Mouse (Mus musculus) left cerebral cortex, postnatal 4 days (tissue): ENCODE measurements around the gene Glis3. TPM values are rescaled to one million over a fixed set of nuclear protein-coding genes. Genes with fewer than 3 reads are reported as not detected.

Experiments used
- DNase-seq: peaks from one replicate; pipeline ENCODE4 v3.0.0-alpha.2; 2022
- intact Hi-C: fragments of 180-260 bp; cut with DNase I; formaldehyde crosslinking; loops from one replicate; pipeline ENCODE4 v1.15.1; 2025
- total RNA-seq, 2 experiments: library from RNA; stranded (reverse); gene quantifications; 2 replicates each; pipeline ENCODE4 v1.2.3; 2021

Glis3 gene
- total RNA-seq, 2 experiments from 2014 or later: 6.6 to 10.8 TPM

DNA sequence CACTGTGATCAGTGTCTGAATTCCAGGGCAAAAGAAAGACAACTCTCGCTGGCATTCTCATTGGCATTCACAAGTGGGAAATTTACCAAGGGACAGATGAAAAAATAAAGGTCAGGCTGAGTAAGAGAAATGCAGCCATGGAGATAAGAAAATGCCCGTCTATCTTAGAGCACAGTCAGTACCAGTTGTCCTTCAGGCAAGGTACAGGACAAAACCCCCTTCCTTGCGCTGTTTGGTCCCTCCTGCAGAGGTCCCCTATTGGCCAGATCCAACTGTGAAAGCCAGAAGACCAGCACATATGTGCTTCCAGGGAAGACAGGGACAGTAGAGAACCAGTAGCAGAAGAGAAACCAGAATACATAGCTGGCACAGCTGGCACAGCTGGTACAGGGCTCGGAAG lies 79.0 kb downstream of the Glis3 start:
- intact Hi-C loops: no loop called here
- DNase-seq: no peak

DNA sequence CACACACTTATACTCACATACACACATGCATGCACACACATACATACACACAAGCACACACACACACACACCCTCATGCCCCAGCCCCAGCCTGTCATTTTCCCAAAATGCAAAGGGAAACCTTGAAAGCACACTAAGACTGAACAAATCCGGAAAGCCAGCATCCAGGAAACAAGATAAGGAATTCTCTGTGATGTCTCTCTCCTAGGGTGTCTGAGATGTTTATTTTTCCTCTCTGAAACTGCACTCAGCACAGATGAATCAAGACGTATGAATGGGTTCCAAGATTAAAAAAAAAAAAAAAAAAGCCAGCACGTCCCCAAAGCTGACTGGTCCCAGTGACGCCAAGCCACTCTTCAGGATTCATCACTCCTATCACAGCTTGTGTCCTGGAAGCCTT lies 85.7 kb downstream of the Glis3 start:
- intact Hi-C loops: no loop called here

DNA sequence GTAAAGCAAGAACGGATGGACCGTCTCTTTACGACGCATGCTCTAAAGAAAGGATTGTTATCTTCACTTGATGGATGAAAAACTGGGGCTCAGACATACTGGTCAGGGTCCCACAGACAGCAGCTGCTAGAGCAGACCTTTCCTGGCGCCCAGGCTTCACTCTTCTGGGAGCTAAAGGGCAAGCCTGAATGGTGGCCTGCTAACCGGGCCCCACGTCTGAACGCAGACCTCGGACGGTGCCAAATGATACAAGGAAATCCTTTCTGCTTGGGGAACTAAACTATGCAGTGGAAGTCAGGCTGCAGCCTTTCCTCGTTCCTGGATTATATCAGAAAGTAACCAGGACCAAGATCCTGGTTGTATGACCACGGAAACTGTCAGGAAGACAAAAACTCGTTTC lies 86.9 kb downstream of the Glis3 start:
- no peak for DNase-seq
- intact Hi-C loops: no loop called here

More for the DNA sequence above, 85.7 kb downstream of the Glis3 start:
- DNase-seq: no peak

DNA sequence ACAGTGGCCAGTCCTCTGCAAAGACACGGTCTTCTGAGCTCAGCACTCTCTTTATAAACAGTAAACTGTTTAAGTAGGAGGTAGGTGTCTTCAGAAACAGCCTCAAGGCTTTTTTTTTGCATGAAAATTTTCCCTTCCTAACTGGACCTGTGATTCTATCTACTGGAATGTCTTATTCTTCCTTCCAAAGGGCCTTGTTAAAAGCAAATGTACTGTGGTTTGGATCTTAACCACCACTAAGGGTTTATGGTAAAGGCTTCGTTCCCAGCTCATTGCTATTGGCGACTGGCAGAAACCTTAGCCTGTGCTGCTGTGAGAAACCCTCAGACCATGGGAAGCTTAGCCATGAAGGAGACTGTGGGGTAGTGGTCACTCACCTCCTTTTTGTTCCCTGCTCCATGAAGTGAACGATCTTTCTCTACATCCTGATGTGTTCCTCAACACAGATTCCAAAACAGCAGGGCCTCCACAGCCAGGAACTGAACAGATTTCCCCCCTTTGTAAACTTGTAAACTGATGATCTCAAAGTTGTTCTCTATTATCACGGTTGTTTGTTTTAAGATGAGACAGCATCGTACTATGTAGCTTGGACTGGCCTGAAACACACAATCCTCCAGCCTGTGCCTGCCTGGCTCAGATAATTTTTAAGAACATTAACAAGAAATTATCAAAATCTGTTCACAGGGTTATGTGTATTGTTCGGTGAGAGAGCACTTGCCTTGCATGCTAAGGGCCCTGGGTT lies 88.0 kb downstream of the Glis3 start:
- intact Hi-C loops: no loop called here
- no peak for DNase-seq

DNA sequence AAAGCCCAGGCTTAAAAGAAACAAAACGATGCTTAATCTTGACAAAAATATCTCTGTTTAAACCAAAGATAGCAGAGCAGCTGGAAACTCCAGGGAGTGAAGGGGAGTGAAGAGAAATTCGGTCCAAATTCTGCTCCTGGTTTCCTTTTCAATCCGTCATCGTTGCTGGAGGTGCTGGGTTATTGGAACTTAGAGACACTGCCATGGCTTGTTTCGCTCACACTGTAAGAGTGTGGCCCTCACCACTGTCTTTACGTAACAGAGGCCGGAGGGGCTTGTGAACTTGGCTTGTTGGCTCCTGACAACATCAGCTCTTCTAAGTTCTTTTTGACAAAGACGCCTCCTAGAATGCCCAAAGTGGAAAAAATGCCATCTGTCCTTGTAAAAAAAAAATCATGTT lies 99.4 kb downstream of the Glis3 start:
- intact Hi-C loops: no loop called here
- no peak for DNase-seq

DNA sequence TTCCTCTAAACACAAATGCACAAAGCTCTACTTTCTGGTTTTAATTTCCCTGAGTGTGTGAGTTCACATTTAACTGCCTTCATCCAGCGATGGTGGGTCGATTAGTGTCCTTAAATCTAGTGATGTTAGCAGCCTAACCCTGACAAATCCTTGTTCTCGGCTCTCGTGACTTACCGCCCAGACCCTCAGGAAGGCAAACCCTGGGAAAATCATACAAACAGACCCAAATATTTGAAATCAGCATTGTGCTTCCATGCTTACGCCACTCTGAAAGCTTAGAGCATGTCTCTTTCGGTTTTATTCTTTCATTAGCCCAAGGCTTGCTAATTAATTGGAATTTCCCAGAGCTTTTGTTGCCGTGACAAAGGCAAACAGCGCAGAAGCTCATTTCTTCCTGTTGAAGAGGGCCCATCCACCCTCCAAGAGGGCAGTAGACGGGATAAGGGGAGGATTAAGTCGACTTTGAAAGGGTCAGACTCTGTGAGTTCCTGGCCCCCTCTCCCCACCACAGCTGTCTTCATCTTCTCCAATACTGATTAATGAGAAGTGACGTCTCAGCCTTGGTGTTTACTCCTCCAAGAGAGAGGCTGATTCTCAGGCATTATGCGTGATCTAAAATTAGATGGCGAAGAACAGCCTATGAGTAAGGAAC lies 100.0 kb downstream of the Glis3 start:
- peak; percentile 9 for DNase-seq
- intact Hi-C loops: no loop called here

DNA sequence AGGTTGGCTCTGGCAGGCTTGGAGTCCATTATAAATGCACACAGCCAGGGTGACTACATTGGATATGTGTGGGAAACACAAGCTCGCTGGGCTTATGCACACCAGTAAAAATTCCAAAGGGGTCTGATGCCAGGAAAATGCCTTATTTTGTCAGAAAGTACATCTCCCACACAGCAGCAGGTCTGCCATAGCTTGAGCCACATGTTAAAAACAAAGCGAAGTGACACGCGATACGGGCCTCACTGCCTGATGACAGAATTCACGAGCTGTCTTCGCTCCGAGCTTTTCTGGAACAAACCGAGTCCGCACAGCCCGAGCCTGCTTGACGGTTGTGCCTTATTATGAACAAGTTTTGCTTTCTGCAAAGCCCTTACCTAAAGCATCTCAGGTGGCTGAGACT lies 102.9 kb downstream of the Glis3 start:
- no peak for DNase-seq

DNA sequence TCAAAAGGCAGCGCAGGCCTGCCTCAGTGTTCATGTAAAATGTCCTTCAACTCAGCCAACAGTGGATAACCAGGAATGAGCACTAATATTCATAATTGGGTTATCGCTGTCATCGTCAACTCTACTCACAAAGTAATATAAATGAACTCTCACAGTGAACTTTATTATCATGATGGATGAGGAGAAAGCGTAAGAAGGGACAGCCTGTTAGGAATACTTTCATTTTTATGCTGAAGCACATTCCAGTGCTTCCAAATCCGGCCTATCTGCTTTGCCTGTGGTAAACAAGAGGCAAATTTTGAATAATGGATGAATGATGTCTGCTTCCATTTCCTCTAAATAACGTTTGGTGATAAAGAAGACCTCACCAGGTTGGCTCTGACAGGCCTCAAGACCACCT lies 103.3 kb downstream of the Glis3 start:
- intact Hi-C loops: no loop called here
- DNase-seq: no peak

More for the DNA sequence above, 102.9 kb downstream of the Glis3 start:
- intact Hi-C loops: no loop called here

DNA sequence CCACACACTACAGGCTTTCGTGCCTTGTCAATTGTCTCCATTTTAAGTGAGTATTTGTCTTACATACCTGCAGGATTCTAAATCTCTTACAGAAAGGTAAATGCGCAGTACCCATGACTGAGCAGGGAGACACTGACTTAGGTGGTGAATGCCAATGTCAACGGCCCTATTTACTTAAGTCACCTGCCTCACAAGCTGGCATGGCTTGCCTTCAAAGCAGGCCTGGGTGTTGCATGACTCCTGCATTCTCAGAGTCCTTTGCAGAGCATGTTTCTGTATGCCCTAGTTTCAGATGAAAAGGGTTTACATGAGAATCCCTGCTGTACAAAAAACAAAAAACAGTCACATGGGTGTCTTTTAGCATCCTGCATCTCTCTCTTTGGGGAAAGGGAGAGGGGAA lies 106.2 kb downstream of the Glis3 start:
- DNase-seq: no peak
- intact Hi-C loops: no loop called here

DNA sequence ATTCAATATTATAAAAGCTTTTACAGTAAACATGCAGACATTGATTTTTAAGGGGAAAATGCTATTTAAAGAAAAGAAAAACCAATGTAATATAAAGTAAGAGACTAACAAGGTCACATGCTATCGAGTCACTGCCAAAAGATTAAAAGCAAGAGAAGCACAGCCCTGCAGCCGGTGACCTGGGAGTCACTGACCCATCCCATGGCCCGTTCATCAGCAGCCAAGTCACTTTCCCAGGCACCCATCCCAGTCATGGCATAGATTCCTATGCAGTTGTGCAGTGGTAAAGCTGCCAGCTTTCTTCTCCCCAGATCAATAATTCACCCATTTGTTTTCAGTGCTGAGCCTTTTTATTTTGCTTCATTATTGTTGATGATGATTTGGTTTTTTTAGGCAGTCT lies 110.0 kb downstream of the Glis3 start:
- intact Hi-C loops: no loop called here
- DNase-seq: no peak

DNA sequence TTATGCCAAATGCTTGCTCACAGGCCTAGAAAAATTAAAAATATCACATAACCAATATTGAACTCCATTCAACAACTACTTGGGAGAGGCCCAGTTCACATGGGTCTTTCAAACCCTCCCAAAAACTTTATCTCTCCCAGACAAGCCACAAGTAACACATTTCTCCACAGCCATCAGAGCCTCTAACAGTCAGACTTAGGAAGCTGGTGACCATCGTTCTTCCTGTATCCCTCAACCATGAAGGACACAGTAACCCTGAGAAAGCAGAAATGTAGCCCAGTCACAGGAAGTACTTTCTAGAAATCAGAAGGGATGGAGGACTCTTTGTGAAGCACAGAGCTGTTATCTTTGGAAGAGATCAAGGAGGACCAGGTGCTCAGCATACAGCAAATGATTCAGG lies 112.8 kb downstream of the Glis3 start:
- DNase-seq: no peak
- intact Hi-C loops: no loop called here

DNA sequence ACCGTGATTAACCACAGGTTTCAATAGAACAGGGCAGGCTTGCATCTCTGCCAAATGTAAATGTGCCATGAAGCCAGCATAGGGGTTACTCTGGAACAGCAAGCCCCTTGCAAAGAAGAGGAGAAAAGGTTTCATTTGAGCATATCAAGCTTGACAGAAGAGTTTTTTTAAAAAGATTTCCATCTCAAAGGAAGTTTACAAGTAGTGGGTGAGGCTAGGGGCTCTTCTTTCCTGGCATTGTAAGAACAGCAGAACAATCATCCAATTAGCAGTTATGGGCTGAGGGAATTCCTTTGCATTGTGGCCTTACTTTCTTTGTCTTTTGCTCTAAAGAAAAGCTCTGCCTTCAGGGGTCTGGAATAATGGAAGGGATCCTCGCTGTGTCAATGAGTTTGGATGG lies 113.3 kb downstream of the Glis3 start:
- intact Hi-C loops: no loop called here
- no peak for DNase-seq

DNA sequence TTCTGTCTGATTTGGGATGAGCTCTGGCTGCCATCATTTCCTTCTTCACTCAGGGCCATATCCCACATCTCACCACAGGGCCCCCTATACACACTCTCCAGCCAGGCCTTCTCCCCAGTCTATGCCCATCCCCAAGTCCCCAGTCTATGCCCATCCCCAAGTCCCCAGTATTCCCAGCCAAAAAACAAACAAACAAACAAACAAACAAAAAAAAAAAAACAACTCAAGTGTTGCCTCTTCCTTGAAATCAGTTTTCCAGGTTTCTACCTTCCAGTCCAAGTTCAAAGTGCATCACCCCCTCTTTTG lies 118.2 kb downstream of the Glis3 start:
- intact Hi-C loops: no loop called here
- no peak for DNase-seq

DNA sequence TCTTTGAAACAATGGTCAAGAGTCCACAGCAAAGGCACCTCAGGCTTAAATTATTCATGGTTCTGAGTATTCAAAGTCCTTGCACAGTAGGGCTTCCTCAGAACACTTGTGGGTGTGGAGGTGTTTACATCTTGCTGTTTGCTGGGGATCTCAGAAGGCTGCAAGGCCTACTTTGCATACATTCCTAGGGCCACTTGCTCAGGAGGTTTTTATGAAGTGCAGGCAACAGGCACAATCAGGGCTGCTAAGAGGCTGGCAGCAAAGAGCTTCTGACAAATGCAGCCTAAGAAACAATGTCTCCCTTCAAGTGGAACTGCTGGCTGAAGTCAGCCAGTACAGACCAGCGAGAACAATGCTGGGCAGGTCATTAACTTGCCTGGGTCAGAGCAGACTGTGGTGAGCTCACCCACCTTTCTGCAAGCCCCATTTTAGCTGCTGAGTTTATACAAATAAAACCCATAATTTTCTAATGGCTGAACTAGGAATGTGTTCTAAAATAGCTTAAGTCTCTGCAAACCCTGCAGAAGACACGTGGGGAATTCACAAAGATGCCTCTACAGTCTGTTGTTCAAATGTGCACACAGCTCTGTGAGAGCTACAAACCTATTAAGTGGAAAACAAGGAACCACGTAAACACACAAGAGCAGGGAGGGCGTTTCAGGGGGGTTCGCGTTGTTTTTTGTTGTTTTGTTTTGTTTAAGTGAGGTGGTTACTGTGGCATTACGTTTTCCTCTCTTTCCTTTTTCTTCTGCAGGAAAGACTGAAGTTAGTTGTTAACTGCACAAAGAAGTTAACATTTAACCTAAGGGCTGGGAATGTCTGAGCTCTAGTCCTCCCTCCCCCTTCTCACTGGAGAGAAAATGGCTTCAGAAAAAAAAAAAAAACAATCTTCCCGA lies 118.8 kb downstream of the Glis3 start:
- intact Hi-C loops: no loop called here
- DNase-seq: no peak

DNA sequence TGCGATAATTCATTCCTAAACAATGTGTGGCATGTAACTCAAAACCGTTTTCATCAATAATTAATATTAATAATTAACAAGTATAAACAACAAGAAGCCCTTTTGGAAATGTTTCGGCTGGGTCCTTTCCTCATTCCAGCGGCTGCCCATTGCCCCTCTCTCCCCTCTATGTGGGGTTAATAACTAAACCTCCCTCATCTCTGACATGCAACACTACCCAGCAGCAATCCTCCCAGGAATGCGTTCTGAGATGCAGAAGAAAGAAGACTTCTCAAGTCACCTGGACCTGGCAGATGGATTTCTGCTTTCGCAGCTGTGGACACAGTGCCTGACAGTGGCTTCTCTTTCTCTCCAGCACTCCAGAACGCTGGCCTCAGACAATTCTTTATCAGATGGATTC lies 120.0 kb downstream of the Glis3 start:
- no peak for DNase-seq
- intact Hi-C loops: no loop called here

DNA sequence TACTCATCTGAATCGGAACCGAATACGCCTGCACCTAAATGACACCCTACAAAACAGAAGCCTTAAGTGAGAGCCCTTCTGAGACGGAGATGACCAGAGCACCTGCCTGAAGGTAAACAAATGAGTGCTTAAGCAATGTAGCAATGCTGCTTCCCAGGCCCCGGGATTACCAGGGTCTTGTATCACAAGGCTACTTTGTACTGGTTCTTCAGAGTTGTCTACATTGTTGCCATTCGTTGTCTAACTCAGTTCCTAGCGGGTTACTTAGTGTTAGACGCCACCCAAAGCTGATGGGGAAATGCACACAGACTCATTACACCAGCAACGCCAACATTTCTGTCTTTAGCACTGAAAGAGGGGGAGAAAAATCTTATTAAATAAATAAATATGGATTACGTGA lies 120.5 kb downstream of the Glis3 start:
- intact Hi-C loops: no loop called here
- no peak for DNase-seq

DNA sequence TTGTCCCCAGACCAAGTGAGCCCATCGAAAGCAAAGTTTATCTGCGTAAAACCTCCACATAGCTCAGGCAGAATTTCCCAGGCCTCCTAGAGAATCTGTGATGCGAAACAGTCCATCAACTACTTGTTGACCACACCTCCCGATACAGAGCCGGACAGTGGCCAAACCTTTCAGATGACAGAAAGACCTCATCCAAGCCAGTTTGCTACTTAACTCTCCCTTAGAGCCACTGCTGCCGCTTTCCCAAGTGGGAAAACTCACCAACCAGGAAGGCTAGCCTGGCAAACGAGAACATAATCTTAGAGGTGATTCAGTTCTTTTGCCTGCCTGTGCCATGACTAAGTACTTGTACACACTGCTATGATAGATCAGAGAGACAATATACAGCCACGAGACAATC lies 121.2 kb downstream of the Glis3 start:
- DNase-seq: no peak
- intact Hi-C loops: no loop called here

DNA sequence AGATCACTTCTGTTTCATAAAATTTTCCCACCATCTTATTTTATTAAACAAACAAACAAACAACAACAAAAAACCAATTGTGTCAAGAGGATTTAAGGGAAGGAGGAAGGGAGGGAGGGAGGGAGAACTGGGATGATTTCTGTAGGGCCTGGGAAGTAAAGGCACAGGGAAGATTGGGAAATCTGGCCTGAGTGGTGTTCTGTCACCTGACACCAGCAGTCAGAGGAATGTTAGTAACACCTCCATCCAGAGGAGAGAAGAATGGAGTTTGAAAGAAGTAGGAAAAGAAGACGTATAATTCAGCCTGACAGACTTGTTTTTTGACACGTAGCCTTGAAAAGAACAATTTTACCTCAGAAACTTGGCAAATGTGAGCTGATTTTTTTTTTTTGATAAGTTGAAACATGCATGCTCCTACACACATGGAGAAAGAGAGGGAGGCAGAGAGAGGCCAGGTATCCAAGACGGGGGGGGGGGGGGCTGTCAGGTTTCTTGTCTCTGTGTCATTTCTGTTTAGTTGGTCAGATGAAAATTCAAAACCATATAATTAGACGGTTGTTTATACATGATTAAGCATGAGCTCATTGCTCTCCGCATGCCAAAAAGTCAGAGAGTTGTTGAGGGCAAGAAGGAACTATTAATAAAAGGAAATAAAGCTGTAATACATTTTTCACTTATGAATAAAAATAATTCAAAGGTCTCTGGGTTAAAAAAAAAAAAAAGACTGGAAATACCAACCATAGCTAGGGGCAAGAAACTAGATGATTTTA lies 122.1 kb downstream of the Glis3 start:
- intact Hi-C loops: no loop called here
- no peak for DNase-seq

DNA sequence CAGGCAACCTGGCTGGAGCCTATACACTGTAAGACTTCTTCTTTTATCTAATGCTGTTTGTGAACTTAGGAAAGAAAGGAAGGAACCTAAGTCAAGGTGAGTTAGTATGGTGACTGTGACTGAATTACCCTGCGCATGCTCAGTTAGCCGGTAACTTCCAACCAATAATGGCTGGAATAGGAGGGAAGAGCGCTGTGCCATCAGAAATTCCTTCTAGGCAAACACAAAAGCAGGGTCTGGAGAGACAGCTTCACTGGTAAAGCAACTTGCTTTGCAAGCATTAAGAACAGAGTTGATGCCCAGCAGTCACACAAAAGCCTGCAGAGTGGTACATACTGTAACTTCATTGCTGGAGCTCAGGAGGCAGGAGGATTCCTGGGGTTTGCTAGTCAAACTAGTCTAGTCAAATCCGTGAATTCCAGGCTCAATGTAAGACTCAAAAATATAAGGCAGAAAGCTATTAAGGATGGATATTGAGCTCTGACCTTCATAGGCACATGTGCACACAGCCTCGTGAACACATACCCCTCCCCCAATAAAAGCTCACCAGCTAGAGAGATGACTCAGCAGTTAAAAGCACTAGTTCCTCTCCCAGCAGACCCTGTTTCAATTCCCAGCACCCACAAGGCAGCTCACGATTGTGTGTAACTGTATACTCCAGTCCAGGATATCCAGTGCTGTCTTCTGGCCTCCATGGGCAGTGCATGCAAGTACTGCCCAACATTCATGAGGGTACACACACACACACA lies 124.5 kb downstream of the Glis3 start:
- no peak for DNase-seq
- intact Hi-C loops: no loop called here

DNA sequence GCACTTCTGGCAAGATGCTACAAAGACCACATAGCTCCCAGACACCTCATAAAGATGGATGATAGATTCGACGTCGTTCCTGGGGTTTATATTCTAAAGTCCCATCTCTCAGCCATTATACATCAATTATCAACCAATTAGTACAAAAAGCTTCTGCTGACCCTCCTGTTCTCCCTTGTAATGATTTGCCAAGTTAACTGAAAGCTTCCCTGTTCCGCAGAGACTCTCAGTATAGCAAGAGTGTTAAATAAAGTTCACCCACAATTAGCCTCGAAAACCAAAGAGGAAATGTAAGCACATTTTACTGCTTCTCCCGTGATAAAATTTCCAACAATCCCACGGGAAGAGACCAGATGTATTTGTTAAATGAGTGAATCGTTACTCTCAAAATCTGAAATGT lies 129.3 kb downstream of the Glis3 start:
- DNase-seq: no peak
- intact Hi-C loops: no loop called here
